Mouse (Mus musculus) A20 (cell line): ENCODE measurements around the gene Ift43.

Experiments
- DNase-seq: peaks from one replicate; pipeline ENCODE4 v3.0.0-alpha.2; 2011; ENCODE audit warnings: low read depth, low spot score

Ift43 gene

GRCm38 (mm10) chr12:86078553-86079201 lies 3.7 kb upstream of the Ift43 start, which contains the start of gene Tgfb3:
Gene Tgfb3 (minus strand): TSS chr12:86079041.
- DNase-seq, result peak; percentile 60

DNA sequence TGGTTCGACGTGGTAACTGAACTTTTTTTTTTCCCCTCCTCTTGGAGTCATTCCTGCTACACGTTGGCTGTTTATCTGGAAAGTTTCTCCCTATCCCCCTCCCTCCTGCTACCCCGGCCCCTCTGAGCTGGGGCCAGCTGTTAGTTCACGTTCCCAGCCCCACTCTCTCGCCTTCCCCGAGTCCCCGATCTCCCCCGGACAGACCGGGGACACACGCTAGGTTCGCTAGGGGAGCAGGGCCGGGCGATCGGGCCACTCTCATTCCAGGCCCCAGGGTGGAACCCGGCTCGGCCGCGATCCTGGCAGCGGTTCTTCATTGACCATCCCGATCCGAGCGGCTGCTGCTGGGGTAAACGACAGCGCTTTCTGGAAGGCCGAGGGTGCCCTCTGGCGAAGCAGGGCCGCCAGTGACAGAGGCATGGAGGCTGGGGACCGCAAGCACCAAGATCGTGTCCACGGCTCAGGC lies 3.1 kb upstream of the Ift43 start:
- DNase-seq, result peak; percentile 86

DNA sequence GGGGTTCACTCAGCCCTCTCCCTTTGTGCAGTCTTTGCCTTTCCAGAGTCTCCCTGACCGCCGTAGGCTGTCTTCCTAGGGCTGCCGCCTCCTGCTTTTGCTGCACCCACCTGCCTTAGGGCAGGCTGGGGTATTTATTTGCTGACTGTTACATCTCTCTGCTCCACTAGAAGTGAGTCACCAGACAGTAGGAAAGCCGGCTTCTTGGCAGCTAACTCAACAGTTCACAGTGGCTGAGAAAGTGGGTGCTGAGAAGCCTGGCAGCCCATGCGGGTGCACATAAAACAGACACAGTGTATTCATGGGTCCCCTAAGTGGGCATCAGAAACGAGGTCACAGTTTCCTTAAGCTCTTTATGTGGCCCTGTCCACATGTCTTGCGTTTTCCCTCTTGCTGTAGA lies 3.5 kb downstream of the Ift43 start:
- DNase-seq, result no peak

DNA sequence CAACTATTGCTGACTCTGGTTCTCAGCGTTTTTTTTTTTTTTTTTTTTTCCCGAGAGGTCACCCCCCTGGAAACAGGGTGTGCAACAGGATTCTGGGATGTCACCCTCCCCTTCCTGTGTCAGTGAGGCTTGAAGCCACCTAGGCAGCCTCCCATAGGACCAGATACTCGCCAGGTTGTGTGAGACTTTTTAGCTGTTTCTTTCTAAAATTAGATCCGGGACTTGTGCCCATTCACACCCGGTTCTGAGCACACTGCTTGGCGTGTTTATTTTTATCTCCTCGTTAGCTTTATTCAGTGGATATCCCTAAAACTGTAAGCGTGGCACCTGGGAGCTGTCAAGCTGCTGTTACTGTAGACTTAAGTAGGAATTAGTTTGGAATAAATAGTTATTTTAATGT lies 4.2 kb downstream of the Ift43 start:
- no peak for DNase-seq

- no peak for DNase-seq
These were observed 5.7 kb downstream of the Ift43 start for GRCm38 (mm10) chr12:86088042-86088441.

DNA sequence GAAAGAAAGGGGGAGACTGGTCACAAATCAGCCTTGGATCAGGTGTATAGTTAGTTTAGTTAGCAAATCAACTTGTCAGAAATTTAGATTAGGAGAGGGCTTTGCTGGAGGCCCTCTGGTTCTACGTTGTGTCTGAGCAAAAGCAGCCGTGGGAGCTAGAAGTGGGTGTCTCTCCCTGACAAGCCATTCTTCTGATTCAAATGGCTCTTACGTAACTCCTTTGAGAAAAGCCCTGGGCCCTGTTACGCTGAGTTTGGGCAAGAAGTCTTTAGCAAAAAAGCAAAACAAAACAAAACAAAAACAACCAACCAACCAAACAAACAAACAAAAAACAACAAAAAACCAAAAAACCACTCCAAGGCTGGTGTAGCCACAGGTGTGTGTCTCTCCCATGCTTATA lies 8.4 kb downstream of the Ift43 start:
- no peak for DNase-seq

DNA sequence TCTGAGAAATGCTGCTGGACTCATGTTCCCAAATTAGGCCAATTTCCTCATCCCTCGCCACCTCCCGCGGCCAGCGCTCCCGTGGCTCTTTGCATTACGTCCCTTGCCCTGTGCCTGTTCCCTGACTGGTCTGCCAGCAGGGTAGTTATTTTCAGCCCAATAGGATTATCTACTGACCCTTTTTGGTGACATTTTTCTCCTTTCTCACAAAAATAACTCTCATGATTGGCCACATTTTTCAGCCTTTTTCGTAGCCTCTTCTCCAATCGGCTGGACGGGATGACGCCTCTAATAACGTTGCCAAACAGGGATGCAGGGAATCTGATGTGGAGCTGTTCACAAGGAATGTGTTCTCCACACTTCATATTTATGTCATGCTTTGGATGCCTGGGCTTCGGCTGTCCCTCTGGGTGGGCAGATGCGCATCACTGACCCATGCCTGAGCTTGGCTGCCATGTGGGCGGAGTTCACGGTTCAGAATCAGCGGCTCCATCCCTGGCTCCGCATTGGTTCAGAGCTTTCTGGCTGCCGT lies 9.3 kb downstream of the Ift43 start:
- no peak for DNase-seq

GRCm38 (mm10) chr12:86094075-86094474 lies 11.7 kb downstream of the Ift43 start:
- DNase-seq, result no peak

DNA sequence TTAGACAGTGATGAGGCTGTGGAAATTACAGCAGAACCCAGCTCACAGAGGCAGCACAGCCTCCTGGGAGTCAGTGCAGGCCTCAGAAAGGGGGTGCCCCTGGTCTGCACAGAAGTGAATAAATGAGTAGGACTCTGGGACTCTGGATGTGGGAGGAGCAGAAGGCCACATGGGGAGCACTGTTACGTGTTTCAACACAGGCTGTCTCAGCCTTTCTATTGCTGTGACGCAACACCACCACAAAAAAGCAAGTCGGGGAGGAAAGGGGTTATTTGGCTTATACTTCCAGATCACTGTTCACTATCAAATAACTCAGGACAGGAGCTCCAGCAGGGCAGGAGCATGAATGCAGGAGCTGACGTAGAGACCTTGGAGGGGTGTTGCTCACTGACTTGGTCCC lies 13.5 kb downstream of the Ift43 start:
- DNase-seq, result no peak

DNA sequence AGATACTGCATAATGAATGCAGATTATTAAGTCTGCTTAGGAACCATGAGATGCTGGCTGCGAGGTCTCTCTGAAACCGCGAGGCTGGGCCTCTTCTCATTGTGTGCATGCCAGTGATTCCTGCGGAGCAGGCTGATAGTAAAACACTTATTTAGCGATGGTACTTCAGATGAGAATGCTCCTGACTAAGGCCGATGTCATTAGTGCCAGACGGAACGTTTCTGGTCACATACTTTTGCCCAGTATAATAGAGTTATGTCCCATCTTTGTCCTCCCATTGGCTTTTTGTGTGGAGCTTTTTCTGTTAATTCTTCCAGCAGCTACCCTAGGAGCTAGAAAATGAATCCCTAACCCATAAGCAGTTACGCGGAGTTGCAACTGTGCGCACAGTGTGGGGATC lies 15.4 kb downstream of the Ift43 start:
- no peak for DNase-seq

- DNase-seq, result no peak
These were observed 18.4 kb downstream of the Ift43 start for GRCm38 (mm10) chr12:86100711-86101110.

- DNase-seq, result no peak
These were observed 20.3 kb downstream of the Ift43 start for GRCm38 (mm10) chr12:86102686-86103085.

GRCm38 (mm10) chr12:86103391-86103790 lies 21.1 kb downstream of the Ift43 start:
- no peak for DNase-seq

DNA sequence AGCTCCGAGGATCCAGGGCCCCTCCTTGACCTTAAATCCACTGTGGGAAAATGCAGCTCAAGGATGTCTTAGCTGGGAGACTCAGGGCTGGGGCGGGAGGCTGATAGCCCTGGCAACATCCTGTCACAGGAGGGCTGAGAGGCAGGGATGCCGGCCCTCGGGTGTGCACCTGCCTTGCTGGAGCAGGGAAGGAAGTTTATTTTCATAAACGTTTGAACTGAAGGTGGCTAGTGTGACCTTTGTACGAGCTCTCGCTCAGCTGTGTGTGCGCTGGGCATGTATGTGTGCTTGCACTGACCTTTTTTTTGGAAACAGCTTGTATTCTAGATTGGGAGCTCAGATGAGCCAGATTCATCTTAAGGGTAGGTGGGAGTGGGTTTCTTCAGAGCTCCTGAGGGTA lies 21.5 kb downstream of the Ift43 start:
- no peak for DNase-seq

- no peak for DNase-seq
These were observed 22.0 kb downstream of the Ift43 start for GRCm38 (mm10) chr12:86104297-86104696.

DNA sequence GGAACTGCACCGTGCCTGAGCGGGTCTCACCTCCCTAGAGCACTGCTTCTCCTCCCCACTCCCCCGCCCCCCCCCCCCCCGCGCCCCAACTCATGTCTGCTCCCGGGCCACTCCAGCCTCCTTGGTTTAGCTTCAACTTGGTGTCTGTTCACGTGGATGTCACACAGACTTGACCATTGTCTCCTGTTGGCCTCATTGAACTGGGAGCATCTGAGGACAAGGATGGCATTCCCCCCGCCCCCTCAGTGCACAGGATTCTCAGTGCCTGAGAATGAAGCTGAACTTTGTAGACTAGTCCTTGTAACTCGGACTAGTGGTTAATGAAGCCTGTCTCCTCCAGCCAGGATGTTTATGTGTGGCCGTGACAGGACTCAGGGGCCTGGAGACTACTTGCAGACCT lies 23.2 kb downstream of the Ift43 start:
- DNase-seq, result no peak

- no peak for DNase-seq
These were observed 23.7 kb downstream of the Ift43 start for GRCm38 (mm10) chr12:86106086-86106485.

DNA sequence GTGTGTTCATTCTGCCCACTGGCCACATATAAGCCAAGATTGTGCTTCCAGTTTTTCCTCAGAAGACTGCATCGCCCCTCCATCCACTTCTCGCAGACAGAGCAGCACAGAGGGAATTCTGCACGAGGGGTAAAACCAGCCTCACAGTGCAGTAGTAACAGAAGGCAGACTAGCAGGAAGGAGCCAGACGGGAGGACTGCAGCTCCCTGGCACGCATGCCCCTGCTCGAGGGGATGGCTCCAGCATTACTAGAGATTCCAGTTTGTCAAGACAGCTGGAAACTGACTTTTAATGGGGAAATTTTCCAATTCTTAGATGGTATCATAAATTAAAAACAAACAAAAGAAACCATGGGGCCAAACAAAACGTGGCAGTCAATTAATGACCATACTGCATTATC lies 25.3 kb downstream of the Ift43 start:
- no peak for DNase-seq

DNA sequence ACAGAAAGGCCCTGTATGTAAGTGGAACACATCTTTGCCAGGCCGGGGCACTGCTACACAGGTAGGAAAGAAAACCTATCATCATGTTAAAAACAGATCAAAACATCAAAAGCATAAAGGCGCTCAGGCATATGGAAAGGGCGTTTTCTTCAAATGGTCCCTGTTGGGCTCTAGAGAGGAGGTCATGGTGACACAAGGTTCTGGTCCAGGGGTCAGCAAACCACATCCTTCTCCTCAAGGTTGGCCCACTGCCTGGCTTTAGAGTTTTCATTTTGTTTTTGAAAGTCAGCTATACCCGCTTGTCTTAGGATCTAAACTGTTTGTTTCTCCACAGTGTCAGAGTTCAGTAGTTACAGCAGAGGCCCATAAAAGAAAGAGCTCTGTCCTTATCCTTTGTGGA lies 27.2 kb downstream of the Ift43 start:
- no peak for DNase-seq

DNA sequence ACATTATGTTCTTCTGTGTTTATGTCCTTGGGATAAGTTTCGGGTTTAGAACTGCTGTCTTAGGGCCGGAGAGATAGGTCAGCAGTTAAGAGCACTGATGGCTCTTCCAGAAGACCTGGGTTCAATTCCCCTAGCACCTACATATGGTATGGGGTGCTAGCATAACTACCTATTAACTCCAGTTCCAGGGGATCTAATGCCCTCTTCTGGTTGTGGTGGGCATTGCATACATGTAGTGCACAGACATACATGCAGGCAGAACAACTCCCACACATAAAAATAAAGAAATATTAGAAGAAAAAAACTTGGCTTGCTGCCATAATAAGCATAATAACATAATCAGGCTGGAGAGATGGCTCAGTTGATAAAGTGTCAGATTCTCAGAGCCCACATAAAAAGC lies 28.3 kb downstream of the Ift43 start:
- DNase-seq, result peak; percentile 56

DNA sequence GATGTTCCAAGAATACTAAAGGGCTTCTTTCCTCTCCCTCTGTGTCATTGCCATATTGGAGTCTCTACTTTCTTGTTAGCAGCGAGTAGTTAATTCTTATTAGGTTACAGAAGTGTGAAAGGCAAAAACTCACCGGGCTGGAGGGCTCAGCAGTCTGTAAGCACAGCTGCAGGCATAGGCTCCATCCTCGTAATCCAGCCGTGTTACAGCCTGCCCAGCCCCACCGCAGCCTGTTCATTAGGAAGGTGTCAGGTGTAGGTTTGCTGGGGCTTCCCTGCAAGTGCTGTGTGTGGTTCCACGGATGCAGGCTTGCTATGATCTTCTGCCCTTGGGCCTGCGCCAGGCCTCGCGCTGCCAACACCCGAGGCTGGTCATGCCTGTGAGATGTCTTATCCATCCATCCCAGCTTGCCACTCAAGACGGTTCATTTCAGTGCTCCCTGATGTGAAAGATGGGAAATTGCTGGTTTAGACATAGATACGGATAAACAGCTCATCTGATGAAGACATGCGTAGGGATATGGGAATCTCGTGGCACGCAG lies 34.0 kb downstream of the Ift43 start:
- no peak for DNase-seq

DNA sequence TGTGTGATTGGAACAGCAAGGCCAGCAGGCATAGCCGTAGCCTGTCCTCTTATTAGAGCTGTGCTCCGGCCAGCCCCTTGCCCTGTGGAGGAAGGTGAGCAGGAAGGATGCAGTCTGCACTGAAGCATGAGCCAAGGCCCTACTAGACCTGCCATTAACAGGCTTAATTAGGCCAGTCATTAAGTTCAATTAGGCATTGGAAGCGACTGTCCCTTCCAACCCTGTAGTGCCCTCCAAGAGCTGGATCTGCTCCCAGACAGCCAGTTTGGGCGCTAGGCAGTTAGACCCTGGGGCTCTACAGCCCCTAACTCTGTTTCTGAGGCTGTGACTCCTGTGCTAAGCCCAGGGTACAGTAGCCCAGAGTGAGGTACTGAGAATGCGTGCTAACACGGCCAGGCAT lies 41.7 kb downstream of the Ift43 start:
- no peak for DNase-seq

GRCm38 (mm10) chr12:86128122-86128521 lies 45.8 kb downstream of the Ift43 start:
- no peak for DNase-seq
